Comparison of ENCODE assay signal across 7 mouse cellular contexts in genomic region chr19:5740320-5741317, GRCm38 (mm10). TPM values are rescaled to one million over a fixed set of nuclear protein-coding genes. Genes with fewer than 3 reads are reported as not detected.
A peak's percentile ranks its signal among the peaks of the same experiment; 100 is the strongest.
DNase-seq lines count a peak whose midpoint lies in the region; ATAC-seq lines count a peak whose summit lies in the region.

Gene Ltbp3, plus strand, starts transcription at chr19:5740904.

- H3K27me3 ChIP-seq in intestine, embryonic 16.5 days (replicated peaks; ENCODE audit: control insufficient read depth, insufficient read depth, low read length) = peaks cover 5% of the 10 kb centered on the region; the same call in 1 of the 2 replicates
- H3K27me3 ChIP-seq in limb, embryonic 13.5 days = peaks cover 28% of the 10 kb centered on the region

- peak; percentile 89 for DNase-seq in adrenal gland, postnatal 10 days
- peak; percentile 73 for DNase-seq in cerebellum, adult 9-10 months
- DNase-seq in gastrocnemius, postnatal 4 days (ENCODE audit: low spot score in 2 of 2) = peak; percentile 86 to 91
- DNase-seq in neural tube, embryonic 10.5 days (ENCODE audit: extremely low spot score, low spot score) = peak; percentile 40
- DNase-seq in embryo, embryonic 10.5 days (ENCODE audit: low spot score) = no peak

- 37% methylated on average over 13 of the region's 14 CpGs for WGBS in intestine, embryonic 16.5 days
- 25% methylated on average over 10 of the region's 14 CpGs for WGBS in limb, embryonic 13.5 days

- peak within 1 kb of the TSS; percentile 78 for H3K4me3 ChIP-seq in intestine, embryonic 16.5 days (ENCODE audit: low read length)
- peak within 1 kb of the TSS; percentile 93 for H3K4me3 ChIP-seq in limb, embryonic 13.5 days

- peak; percentile 54 for ATAC-seq in intestine, embryonic 16.5 days
- ATAC-seq in limb, embryonic 13.5 days (ENCODE audit: low FRiP score, low read depth) = peak; percentile 77

- no peaks in the 10 kb centered on the region for H3K36me3 ChIP-seq in intestine, embryonic 16.5 days (ENCODE audit: control insufficient read depth, insufficient read depth, low read length)
- H3K36me3 ChIP-seq in limb, embryonic 13.5 days = no peaks in the 10 kb centered on the region

- peak within 1 kb of the TSS; percentile 88 for H3K9ac ChIP-seq in intestine, embryonic 16.5 days (ENCODE audit: low read depth, low read length)
- H3K9ac ChIP-seq in limb, embryonic 13.5 days = peak within 1 kb of the TSS; percentile 97

- H3K4me2 ChIP-seq in intestine, embryonic 16.5 days (ENCODE audit: low read depth, low read length) = peak within 1 kb of the TSS; percentile 97
- H3K4me2 ChIP-seq in limb, embryonic 13.5 days (replicated peaks) = peak within 1 kb of the TSS; percentile 93

- H3K4me1 ChIP-seq in intestine, embryonic 16.5 days (ENCODE audit: control insufficient read depth, insufficient read depth, low read length) = peaks cover 34% of the 10 kb centered on the region
- H3K4me1 ChIP-seq in limb, embryonic 13.5 days = peaks cover 57% of the 10 kb centered on the region

- H3K27ac ChIP-seq in intestine, embryonic 16.5 days (ENCODE audit: low read length) = peak within 1 kb of the TSS; percentile 92
- H3K27ac ChIP-seq in limb, embryonic 13.5 days = peak within 1 kb of the TSS; percentile 98

- no peaks in the 10 kb centered on the region for H3K9me3 ChIP-seq in intestine, embryonic 16.5 days (ENCODE audit: control insufficient read depth, low read length)
- H3K9me3 ChIP-seq in limb, embryonic 13.5 days = no peaks in the 10 kb centered on the region

RNA-seq across cellular contexts. Expression of gene Ltbp3, which starts in this region (rescaled TPM):
- 100 to 1,000 TPM; 185 to 250 TPM for total RNA-seq in adrenal gland, postnatal 10 days (2021)
- 100 to 1,000 TPM; 116 to 137 TPM for total RNA-seq in gastrocnemius, postnatal 4 days (2021)
- 14.0 and 20.8 TPM in 2 replicates for polyA plus RNA-seq in intestine, embryonic 16.5 days (2015; fragmentation: Nextera tagmentation; extraction: Ambion mirVana)
- 41.1 and 48.9 TPM in 2 replicates for polyA plus RNA-seq in limb, embryonic 13.5 days (2015; fragmentation: Nextera tagmentation; extraction: Ambion mirVana)
